Mouse (Mus musculus) liver, embryonic 11.5 days (tissue): ENCODE measurements around the gene Eprs. TPM values are rescaled to one million over a fixed set of nuclear protein-coding genes. Genes with fewer than 3 reads are reported as not detected.
A peak's percentile ranks its signal among the peaks of the same experiment; 100 is the strongest.

Experiments
- microRNA counts: library from miRNA; unstranded; fragments of <30 nt; microRNA quantifications from one replicate; lab custom pipeline; 2015
- microRNA-seq: library from miRNA; unstranded; fragments of <30 nt; microRNA quantifications from one replicate; pipeline ENCODE4, GENCODE M21; 2017; ENCODE audit warnings: borderline number of aligned reads
- polyA plus RNA-seq: library from polyadenylated mRNA; unstranded; fragments of >200 nt; fragmentation: Nextera tagmentation; extraction: Ambion mirVana; gene quantifications from 2 replicates; pipeline ENCODE4 v1.2.1, GENCODE M21; 2014

The Eprs gene
- polyA plus RNA-seq, 1 experiment from 2014 or later, result 180 TPM

MicroRNAs encoded within 50 kb of the gene (microRNA counts, 519-probe panel; counts per million panel counts)
- microRNA mmu-miR-194 (lab: Ali Mortazavi, UCI), result 5,652 counts per million, percentile 58 among the panel's probes with 10 or more counts

Small RNAs within 50 kb of the gene (microRNA-seq; reads per million reads assigned to microRNA genes)
- 17.2 reads per million, percentile 29 among the genes with 10 or more reads in this experiment for gene Mir194-1
- gene Mir215, result 5.6 reads per million, percentile 15 among the genes with 10 or more reads in this experiment

Other genes starting within 250 kb of the Eprs start
- gene Rab3gap2, start 158.9 kb upstream of the Eprs start, polyA plus RNA-seq, result 26.4 and 29.6 TPM in 2 replicates
- gene Iars2, start 33.6 kb upstream of the Eprs start, polyA plus RNA-seq, result 41.0 and 49.6 TPM in 2 replicates
- 28.4 and 29.4 TPM in 2 replicates for gene Bpnt1, start 30.9 kb upstream of the Eprs start, polyA plus RNA-seq
- gene Slc30a10, start 91.8 kb downstream of the Eprs start, polyA plus RNA-seq, result 22.8 and 23.5 TPM in 2 replicates